27 mouse cellular contexts compared by ENCODE assay signal in genomic region chr13:93136251-93136650, GRCm38 (mm10). TPM values are rescaled to one million over a fixed set of nuclear protein-coding genes. Genes with fewer than 3 reads are reported as not detected.
DNase-seq lines count a peak whose midpoint lies in the region; ATAC-seq and TF ChIP-seq lines count a peak whose summit lies in the region.
"Had no signal": no experiment of that assay in that cellular context is flagged by ENCODE, and none has a peak within 500 bp of the region (broad histone marks: within the 10 kb centered on the region; RNA-seq: fewer than 3 reads in every experiment).

No protein-coding gene starts in this region.

- no peaks in the 10 kb centered on the region for H3K9me3 ChIP-seq in heart, embryonic 12.5 days (replicated peaks)
- H3K9me3 ChIP-seq in heart, embryonic 13.5 days, result no peaks in the 10 kb centered on the region
- H3K9me3 ChIP-seq: forebrain, embryonic 10.5 days; forebrain, embryonic 13.5 days; G1E; heart, embryonic 15.5 days had no signal

- DNase-seq in gastrocnemius, adult 2 months, result peak; percentile 74
- no peak for DNase-seq in gastrocnemius, postnatal 10 days
- DNase-seq in heart, adult 18-20 months, result peak; percentile 39 to 50
- no peak for DNase-seq in heart, postnatal 4 days
- peak; percentile 81 for DNase-seq in skeletal muscle tissue, adult 2 months (ENCODE audit: low read depth, low spot score)
- DNase-seq: adrenal gland, postnatal 10 days; adrenal gland, postnatal 36 days; B cell, adult 2 months; cerebellum, adult 18-20 months; cerebellum, adult 9-10 months; cerebellum, postnatal 14 days; heart, postnatal 36 days; kidney, adult 2 months had no signal

- WGBS in heart, embryonic 12.5 days, result 65% methylated on average over 1 of the region's 1 CpGs
- WGBS in heart, embryonic 13.5 days, result 77% methylated on average over 1 of the region's 1 CpGs

- no peaks in the 10 kb centered on the region for H3K36me3 ChIP-seq in heart, embryonic 12.5 days
- H3K36me3 ChIP-seq in heart, embryonic 13.5 days, result 0 out of 2 replicates have a peak, but pooled peaks cover 2% of the 10 kb centered on the region
- H3K36me3 ChIP-seq: forebrain, embryonic 10.5 days; G1E; heart, embryonic 15.5 days had no signal

- H3K27me3 ChIP-seq in heart, embryonic 12.5 days (replicated peaks), result no peaks in the 10 kb centered on the region
- no peaks in the 10 kb centered on the region for H3K27me3 ChIP-seq in heart, embryonic 13.5 days (replicated peaks)
- H3K27me3 ChIP-seq: CH12.LX; forebrain, embryonic 13.5 days; heart, embryonic 15.5 days; Patski had no signal

- intact Hi-C loops in gastrocnemius, adult 2 months (cut with DNase I), result loop anchor here (5.0 kb wide), 2 partner anchors 139 to 254 kb away; no protein-coding TSS in a partner anchor

- no peak overlapping the region for H3K9ac ChIP-seq in heart, embryonic 12.5 days
- H3K9ac ChIP-seq in heart, embryonic 13.5 days, result no peak overlapping the region
- H3K9ac ChIP-seq: forebrain, embryonic 13.5 days; heart, embryonic 15.5 days; hindbrain, embryonic 14.5 days had no signal

- ATAC-seq in heart, embryonic 12.5 days (ENCODE audit: insufficient number of reproducible peaks, low FRiP score), result no peak
- no peak for ATAC-seq in heart, embryonic 13.5 days (ENCODE audit: extremely low read depth, insufficient number of reproducible peaks, low FRiP score, low TSS enrichment)
- ATAC-seq: forebrain, embryonic 13.5 days; forebrain, embryonic 16.5 days; hindbrain, postnatal 0 days; inflammation-experienced regulatory T-cells, adult 6 months; intestine, embryonic 16.5 days; Patski had no signal

- H3K4me1 ChIP-seq in heart, embryonic 12.5 days (replicated peaks), result peaks cover 20% of the 10 kb centered on the region
- peaks cover 38% of the 10 kb centered on the region for H3K4me1 ChIP-seq in heart, embryonic 13.5 days
- H3K4me1 ChIP-seq: forebrain, embryonic 10.5 days; forebrain, embryonic 13.5 days had no signal

- H3K4me2 ChIP-seq in heart, embryonic 12.5 days, result no peak overlapping the region
- no peak overlapping the region for H3K4me2 ChIP-seq in heart, embryonic 13.5 days
- H3K4me2 ChIP-seq: forebrain, embryonic 13.5 days; heart, embryonic 15.5 days; hindbrain, embryonic 14.5 days had no signal

- peak overlapping the region; percentile 98 for H3K27ac ChIP-seq in gastrocnemius, adult 2 months
- H3K27ac ChIP-seq in heart, embryonic 12.5 days (ENCODE audit: poor library complexity, severe bottlenecking), result no peak overlapping the region
- H3K27ac ChIP-seq in heart, embryonic 13.5 days (replicated peaks), result 0 out of 2 replicates have a peak overlapping the region, but pooled peaks have one; percentile 86
- H3K27ac ChIP-seq: forebrain, embryonic 10.5 days; forebrain, embryonic 13.5 days; heart, embryonic 15.5 days; hindbrain, embryonic 14.5 days; hindbrain, postnatal 0 days had no signal

- peak overlapping the region; percentile 51 for H3K4me3 ChIP-seq in gastrocnemius, adult 2 months
- H3K4me3 ChIP-seq in heart, embryonic 12.5 days, result no peak overlapping the region
- H3K4me3 ChIP-seq in heart, embryonic 13.5 days, result no peak overlapping the region
- H3K4me3 ChIP-seq: forebrain, embryonic 10.5 days; forebrain, embryonic 13.5 days; heart, embryonic 15.5 days had no signal

- TF ChIP-seq CTCF in gastrocnemius, adult 2 months (IDR thresholded peaks at IDR 0.05), result no peak

RNA-seq across cellular contexts. Expression of gene Cmya5, which starts 8.3 kb away (rescaled TPM):
- 1,000 to 10,000 TPM; 1,090 to 1,382 TPM for total RNA-seq in gastrocnemius, adult 2 months (2021)
- 100 to 1,000 TPM; 451 to 467 TPM for total RNA-seq in gastrocnemius, postnatal 10 days (2021)
- total RNA-seq in heart, adult 18-20 months (2021), result 100 to 1,000 TPM; 336 to 366 TPM
- polyA plus RNA-seq in heart, embryonic 12.5 days (2016; fragmentation: Nextera tagmentation; extraction: Ambion mirVana), result 3.9 and 5.0 TPM in 2 replicates
- 3.1 and 3.2 TPM in 2 replicates for polyA plus RNA-seq in heart, embryonic 13.5 days (2015; fragmentation: Nextera tagmentation; extraction: Ambion mirVana)
- 10 to 100 TPM; 76.0 to 82.2 TPM for total RNA-seq in heart, postnatal 4 days (2021)
- total RNA-seq: granulocyte monocyte progenitor cell, adult 5-6 weeks had no signal
- polyA plus RNA-seq: G1E, Patski had no signal

RNA-seq across cellular contexts. Expression of gene Tent2, which starts 55.9 kb away (rescaled TPM):
- total RNA-seq in gastrocnemius, adult 2 months (2021), result 10 to 100 TPM; 10.2 to 12.4 TPM
- total RNA-seq in gastrocnemius, postnatal 10 days (2021), result 10 to 100 TPM; 18.0 to 27.0 TPM
- 10 to 100 TPM; 13.5 to 14.8 TPM for total RNA-seq in heart, adult 18-20 months (2021)
- 50.8 and 51.1 TPM in 2 replicates for polyA plus RNA-seq in heart, embryonic 12.5 days (2016; fragmentation: Nextera tagmentation; extraction: Ambion mirVana)
- polyA plus RNA-seq in heart, embryonic 13.5 days (2015; fragmentation: Nextera tagmentation; extraction: Ambion mirVana), result 40.2 and 41.4 TPM in 2 replicates
- 10 to 100 TPM; 27.4 to 28.1 TPM for total RNA-seq in heart, postnatal 4 days (2021)

Comparison
In these comparisons a context has a peak if more than half of its experiments do, and no peak if none do; other contexts are left out.
1. DNase-seq: peak in gastrocnemius, adult 2 months (single experiment), heart, adult 18-20 months (2 of 2) and skeletal muscle tissue, adult 2 months (single experiment); none in gastrocnemius, postnatal 10 days (single experiment) and heart, postnatal 4 days (single experiment).
2. RNA of gene Cmya5, which starts 8.3 kb away (total RNA-seq): 1,090 to 1,382 TPM in gastrocnemius, adult 2 months, 451 to 467 TPM in gastrocnemius, postnatal 10 days and 336 to 366 TPM in heart, adult 18-20 months; 76.0 to 82.2 TPM in heart, postnatal 4 days; every median in the first group is over 4 times any median in the second.